Mouse (Mus musculus) small intestine, adult 2 months (tissue): ENCODE data around the gene Mxi1.

Experiments
- CTCF ChIP-seq: fragments of 200-500 bp; IDR thresholded peaks from 2 replicates; pipeline ENCODE4 v1.5.1; 2012; ENCODE audit warnings: low read depth, mild to moderate bottlenecking, control low read depth, inconsistent platforms, low read length, moderate library complexity, mixed read lengths; ENCODE audit not compliant: insufficient replicate concordance, insufficient read length; ENCODE audit errors: extremely low read depth
- POLR2A ChIP-seq: fragments of 200-500 bp; IDR thresholded peaks from 2 replicates; pipeline ENCODE4 v1.6.1; 2012; ENCODE audit warnings: low read depth, mild to moderate bottlenecking, control low read depth, inconsistent platforms, low read length, moderate library complexity

DNA sequence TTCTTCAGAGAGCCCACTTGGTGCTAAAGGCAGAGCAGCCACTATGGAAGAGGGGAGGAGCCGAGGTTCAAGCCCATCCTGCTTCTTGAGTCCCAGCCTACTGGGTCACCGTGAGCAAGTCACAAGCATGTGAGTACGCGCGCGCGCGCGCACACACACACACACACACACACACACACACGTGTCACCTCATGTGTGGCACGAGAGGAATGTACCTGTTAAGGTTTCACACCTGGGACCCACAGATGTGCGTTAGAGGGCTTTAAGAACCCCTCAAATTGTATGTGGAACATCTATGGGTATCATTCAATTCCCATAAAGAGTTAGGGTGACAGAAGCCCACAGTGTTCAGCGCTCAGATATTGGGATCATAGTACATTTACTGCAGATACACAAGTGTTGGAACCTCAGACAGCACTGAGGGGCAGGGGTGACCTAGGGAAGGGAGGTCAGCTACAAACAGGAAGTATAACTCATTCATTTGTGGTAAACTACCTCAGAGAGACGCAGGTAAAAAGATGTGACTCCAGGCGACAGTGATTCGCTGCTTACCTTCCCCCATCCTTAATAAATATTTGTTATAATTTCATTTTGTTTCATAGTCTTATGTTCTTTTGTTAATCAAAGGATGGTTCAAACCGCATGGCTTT lies 113.6 kb downstream of the Mxi1 start:
- TF ChIP-seq POLR2A = no peak
- TF ChIP-seq CTCF = no peak
